Mouse (Mus musculus) gastrocnemius, postnatal 10 days (tissue): Measurements from ENCODE around the gene Tbc1d22a. TPM values are rescaled to one million over a fixed set of nuclear protein-coding genes. Genes with fewer than 3 reads are reported as not detected.

Experiments
- DNase-seq: peaks from one replicate; pipeline ENCODE4 v3.0.0; 2021; ENCODE audit warnings: mixed read lengths
- total RNA-seq, 2 experiments: library from RNA; stranded (reverse); gene quantifications; 2 replicates each; pipeline ENCODE4 v1.2.3; 2021

Gene Tbc1d22a
- total RNA-seq, 2 experiments from 2014 or later = 12.2 to 15.3 TPM

DNA sequence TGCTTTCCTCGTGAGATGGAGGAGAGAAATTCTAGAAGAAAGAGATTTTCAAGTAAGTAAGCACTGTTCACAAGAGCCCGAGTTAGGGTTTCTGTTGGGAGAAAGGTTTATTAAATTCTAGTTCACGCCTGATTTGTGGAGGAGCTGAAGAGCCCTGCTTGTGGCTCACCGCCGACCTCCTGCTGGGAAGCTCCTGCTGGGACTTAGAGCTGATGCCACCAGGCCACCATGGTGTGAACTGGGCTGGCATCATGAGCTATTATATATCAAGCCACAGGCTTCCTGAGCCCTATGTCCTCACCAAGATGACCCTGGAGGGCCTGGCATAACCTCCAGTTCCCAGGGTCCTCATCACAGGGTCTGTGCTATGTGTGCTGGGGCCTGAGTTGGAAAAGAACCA lies 235.0 kb downstream of the Tbc1d22a start:
- DNase-seq = no peak

DNA sequence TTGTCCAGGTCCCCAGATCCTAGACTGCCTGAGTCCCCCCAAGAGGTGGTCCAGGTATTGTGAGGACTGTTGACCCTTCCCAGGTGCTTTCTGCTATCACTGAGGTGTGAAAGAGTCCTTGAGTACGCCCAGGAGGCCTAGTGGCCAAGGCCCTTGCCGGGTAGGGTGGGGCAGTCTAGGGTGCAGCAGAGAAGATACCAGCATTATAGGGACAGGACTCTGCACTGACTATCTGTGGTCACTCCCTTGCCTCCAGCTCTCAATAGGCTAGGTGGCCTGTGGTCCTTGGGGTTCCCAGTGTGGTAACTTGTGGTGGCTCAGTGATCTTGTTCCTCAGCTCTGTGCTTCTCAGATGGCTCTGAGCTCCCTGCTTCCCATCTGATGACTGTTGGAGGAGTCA lies 235.5 kb downstream of the Tbc1d22a start:
- no peak for DNase-seq

DNA sequence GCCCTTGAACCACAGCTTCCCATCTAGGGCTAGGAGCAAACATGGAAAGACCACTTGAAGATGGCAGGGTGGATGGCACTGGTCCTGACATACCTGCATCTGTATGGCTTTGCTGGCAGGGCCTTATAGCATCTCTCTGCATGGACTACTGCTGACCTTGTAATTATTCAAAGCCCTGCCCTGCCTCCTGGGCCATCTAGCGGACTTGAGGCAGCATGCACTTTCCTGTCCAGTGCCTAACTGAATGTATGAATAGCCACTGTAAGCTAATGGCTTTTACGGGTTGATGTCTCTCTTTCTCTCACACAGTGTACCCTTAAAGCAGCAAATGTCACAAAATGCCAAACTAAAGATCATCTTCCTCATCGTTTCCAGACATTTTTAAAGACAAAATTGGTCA lies 245.2 kb downstream of the Tbc1d22a start:
- DNase-seq = no peak

DNA sequence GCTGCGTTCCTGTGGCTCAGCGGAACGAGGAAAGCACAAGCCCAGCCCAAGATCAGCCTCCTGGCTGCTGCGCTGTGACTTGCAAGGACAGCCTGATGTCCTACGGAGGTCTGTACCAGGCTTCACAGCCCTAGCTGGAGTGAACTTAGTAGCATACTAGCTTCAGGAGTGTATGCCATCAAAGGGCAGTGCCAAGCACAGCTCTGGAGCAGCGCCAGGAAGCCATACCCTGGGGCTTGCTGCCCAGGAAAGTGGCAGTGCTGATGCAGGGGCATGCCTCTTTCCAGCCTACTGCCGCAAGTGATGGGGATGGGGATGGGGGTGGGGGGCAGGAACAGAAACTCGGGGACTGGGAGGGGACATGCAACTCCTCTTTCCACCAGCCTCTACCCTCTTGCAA lies 248.4 kb downstream of the Tbc1d22a start:
- DNase-seq = no peak

DNA sequence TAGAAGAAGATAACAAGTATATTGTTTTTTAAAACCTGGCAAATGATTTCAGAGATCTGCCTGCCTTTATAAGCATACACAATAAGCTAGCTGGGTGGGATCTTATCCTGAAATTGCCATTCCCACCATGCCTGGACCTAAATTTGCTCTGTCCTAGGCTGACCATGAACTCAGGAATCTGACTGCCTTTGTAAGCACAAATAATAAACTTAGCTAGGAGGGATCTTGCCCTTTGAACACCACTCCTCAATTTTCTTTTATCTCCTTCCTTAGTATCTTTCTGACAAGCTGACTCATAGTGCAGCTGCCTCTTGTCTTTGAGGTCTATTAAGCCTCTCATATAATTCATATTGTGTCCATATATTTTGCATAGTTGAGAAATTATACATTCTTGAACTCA lies 253.8 kb downstream of the Tbc1d22a start:
- no peak for DNase-seq

DNA sequence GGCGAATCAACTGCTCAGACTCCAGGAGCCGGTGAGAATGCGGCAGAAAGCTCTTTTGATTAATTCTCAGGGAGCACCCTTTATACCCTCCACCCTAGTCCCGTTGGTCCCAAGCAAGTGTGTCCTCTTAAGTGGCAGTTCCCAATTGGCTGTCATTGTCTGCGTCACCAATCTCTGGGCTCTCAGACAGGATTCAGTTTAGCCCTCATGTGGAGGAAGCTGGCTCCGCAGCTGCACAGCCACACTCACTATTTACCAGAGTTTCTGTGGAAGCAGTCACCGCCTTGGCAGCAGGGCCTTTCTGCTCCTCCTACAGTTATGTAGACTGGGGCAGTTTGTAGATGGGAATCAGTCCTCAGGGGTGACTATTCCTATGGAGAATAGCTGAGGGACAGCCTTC lies 256.9 kb downstream of the Tbc1d22a start:
- no peak for DNase-seq

DNA sequence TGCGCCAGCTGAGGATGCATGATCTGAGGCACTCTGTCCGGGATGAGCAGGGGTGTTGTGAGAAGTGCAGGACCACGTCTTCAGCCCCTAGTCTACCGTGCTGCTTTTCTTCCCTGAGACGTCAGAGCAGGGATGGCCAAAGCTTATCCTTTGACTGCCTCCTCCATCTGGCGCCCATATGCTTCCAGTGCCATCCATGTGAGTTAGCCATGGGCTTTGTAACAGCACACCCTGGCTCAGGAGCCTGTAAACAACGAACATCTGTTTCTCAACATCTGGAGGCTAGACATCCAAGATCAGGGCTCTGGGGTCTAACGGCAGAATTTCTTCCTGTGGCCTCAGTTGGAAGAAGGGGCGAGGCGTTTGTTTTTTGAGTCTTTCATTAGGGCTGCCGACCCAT lies 259.2 kb downstream of the Tbc1d22a start:
- DNase-seq = no peak

DNA sequence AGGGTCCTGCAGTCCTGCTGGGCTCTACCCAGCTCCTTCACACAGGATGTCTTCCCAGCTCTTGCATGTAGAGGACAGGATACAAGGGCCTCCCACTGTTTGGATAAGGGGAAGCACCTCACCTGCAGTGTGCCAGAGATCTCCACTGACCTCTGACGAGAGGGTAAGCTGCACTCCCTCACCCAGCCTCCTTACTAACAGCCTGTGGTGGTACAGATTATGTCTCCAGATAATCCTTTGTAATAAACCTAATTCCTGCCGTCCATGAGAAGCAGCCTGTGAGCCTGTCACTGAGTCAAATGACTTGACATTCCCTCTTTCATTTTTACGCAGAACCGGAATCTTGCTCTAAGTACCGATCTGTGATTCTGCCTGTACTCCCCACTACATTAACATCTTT lies 260.7 kb downstream of the Tbc1d22a start:
- no peak for DNase-seq

DNA sequence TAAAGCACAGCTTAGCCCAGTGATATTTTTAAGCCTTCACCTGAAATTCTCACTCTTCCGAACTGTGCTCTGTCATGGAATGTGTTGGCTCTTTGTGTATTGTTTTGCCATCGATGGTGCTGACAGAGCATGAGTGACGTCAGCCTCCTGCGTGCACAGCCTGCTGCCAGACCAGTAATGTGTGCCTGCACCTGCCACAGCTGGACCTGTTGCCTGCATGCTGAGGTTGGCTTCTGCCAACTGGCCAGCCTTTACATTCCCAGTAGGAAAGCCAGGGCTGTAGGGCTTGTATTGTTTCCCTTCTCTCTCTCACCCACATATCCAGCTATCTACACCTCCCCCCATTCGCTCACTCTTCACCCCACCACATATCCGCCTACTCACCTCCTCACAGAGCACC lies 262.2 kb downstream of the Tbc1d22a start:
- DNase-seq = no peak

DNA sequence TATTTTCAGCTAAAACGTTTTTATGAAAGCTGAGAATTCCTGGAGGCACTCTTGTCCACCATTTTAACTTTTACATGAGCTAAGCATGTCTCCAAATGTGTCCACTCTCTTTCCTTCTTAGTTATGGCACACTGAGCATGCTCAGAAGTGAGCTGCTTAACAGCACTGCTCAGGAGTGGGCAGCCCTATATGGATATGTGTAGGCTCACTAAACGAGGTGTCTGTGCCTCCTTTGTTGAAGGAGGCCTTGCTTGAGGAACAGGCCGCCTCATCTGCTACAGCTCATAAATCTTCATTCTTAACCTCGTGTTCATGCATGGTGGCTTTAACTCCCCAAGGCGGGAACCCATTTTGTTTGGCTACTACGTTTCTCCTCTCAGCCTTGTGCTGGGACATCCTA lies 262.8 kb downstream of the Tbc1d22a start:
- DNase-seq = no peak

DNA sequence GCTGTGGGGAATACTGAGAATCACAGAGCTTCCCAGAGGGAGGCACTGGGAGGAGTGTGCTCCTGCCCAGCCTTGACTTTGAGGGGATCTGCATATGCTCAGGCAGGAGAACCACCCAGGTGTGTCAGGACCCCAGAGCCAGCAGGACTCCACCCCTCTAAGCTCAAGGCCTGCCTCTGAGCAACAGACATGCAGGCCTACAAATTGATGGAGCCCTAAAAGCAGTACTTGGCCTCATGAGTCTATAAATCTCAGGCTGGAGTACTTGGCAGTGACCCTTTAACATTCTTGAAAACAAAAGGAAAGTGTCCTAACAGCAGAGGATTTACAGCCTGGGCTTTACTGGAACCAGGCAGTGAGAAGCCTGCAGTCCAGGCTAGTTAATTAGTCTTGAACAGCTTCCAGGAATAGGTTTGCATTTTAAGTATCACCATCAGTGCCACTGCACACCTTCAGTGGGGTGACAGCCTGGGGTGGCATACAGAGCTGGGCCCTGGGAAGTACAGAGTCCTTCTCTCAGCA lies 263.3 kb downstream of the Tbc1d22a start:
- no peak for DNase-seq

DNA sequence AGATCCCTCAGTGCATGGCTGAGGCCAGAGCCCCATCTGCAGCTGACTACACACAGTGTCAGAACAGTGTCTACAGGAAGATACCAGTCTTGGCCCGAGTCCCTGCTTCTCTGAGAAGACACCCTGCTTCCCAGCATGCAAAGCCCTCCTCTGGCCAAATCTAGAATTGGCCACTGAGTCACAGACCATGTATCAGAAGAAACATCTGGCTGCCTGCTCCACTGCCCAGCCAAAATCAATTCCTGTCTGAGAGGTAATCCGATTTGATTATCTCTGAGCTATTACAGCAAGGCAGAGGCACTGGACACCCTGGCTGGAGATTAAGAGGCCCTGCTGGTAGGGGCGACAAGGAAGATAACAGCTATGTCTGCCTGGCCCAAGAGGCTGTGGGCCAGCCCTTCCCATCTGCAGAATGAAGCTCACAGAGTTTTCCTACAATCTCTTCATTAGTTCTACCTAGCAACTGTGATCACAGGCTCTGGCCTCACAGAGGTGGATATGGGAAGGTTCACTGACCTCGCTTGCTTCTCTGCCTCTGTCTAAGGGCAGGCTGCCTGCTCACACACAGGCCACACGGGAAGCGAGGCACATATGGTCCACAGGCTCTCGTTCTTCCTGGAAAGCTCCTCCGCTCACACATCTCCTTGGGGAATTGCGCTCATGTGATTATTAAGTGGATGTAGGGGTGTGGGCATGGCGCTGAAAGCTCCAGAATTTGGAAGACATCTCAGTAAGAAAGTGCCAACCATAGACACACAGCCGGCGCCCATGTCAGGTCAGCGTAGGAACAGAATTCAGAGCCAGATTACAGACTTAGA lies 264.6 kb downstream of the Tbc1d22a start:
- no peak for DNase-seq

DNA sequence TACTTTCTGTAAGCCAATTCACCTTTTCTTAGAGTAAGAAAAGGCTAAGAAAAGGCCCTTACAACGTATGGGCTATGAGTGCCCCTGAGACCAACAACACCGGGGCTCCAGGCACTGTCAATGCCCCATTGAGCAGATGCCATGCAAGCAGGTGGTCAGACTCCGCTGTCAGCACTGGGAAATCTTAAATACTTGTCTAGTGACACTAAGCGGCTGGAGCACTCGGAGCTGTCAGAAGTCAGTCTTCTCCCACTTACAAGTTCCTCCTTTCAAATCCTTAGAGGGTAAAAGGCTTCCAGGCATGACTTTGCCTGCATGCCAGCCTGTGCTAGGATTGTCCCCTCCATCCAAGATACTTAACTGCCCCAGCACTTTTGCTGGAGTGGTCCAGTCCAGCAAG lies 268.1 kb downstream of the Tbc1d22a start:
- DNase-seq = no peak

DNA sequence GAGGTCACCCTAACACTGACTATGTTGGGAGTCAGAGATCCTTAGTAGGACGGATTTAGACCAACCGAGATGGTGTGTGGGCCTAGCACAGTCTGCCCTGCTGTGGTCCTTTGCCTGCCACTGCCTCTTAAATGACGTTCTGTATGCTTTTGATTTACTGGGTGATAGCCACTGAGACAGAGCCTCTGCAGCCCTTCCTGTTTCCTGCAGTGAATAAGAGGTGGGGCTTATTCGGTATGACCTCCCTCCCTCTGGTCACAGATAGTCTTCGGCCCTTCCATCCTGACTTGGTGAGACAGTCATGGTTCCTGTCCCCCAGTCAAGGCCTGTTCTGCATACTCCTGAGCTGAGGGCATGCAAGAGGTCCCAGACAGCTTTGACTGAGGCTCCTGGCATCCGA lies 271.6 kb downstream of the Tbc1d22a start:
- DNase-seq = no peak

DNA sequence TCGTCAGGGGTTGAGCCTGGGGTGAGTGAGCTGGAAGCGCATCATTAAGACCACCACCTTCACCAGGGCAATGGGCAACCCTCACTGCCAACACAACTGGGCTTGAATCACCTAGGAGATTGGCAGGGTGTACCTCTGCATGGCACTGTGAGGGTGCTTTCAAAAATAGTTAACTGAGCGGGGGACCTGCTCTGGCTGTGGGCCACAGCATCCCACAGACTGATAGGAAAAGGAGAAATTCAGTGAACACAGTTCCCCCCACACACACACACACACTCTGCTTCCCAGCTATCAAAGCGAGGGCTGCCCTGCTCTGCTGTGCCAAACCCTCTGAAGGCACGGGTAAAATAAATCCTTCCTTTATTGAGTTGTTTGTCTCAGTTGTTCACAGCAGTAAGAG lies 273.1 kb downstream of the Tbc1d22a start:
- no peak for DNase-seq

DNA sequence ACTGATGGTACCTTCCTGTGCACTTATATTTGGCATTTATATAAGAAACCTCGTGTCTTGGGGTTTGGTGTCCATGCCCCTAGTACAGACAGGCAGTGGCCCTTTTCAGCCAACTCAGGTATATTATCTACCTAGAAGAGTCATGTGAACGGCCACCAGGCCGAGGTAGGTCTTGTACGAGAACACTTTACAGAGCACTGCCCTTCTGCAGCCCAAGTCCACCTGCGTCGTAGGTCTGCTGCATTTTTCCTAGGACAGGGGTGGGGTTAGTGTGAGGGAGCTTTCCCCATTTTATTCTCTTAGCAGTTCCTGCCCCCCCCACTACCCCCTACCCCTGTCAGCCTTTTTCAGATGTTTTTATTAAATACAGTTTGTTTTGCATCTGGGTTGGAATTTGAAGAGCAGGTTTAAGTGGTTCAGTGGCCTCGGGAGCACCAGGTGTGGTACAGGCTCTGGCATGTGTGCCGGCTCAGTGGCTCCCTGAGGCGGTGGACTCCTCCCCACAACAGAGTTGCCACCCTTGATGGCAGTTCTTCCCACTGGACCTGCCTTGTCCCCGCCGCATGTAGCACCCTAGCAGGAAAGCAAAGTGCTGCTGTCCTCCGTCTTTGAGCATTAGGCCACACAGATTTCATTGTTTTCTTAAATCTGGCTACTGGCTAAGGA lies 277.3 kb downstream of the Tbc1d22a start:
- DNase-seq = no peak

DNA sequence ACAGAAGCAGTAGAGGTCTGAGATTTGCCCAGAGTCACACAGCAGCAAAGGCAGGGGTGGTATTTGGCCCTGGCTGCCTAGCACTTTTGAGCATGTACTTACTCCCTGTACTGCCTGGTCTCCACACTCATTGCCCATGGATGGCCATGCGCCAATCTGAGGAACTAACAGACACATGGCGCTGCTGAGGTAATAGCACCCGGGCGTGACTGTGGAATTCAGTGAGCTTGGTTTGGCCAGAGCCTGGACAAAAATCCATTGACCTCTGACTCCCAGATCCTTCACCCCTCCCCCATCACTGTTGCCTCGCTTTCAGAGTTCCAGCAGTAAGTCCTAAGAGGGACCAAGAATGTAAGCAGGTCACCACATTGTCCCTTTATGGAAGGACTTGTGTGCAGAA lies 278.4 kb downstream of the Tbc1d22a start:
- DNase-seq = no peak

DNA sequence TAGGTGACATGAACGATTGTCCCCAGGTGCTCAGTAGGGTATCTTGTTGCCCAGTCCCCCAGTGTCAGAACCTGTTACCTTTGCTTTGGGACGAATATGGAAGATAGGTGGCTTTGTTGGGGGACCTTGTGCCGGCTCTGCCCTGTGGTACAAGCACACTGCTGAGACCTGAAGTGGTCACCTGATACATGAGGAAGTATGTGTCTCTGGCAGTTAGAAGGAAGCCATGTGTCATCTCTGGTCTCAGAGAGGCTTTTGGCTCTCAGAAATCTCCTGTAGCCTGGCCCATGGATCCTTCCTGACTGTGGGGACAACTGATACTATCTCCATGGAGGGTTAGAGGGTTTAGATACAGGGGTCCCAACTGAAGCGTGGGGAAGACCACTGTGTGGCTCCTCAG lies 281.9 kb downstream of the Tbc1d22a start:
- no peak for DNase-seq

DNA sequence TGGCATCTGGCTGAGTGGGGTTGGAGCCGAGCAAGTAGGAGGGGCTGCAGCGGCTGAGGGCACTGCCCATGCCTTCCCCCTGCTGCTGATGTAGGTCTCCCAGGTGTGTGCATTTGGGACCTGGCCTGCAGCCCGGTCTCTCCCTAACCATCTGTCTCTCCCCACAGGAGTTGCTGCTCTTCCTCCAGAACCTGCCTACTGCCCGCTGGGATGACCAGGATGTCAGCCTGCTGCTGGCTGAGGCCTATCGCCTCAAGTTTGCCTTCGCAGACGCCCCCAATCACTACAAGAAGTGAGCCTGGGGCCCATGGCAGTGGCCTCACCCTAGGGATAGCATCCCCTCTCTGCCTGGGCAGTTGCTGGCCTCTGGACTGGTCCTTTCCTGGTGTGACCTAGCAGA lies 282.4 kb downstream of the Tbc1d22a start:
- DNase-seq = no peak

DNA sequence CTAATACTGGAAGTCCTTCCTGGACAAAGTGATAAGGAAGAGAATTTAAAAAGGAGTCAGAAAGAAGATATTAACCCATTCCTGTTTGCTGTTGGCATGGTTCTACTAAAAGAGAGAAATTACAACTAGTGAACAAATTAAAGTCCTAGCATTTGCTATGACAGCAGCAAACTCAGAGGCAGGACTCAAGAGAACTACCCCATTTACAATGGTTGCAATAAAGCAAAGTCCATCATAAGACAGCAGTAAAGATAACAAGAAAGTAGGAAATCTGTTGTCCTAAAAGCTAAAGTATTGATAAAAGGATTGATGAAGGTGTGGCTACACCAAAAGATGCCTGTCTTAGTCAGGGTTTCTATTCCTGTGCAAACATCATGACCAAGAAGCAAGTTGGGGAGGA lies 286.3 kb downstream of the Tbc1d22a start:
- no peak for DNase-seq

DNA sequence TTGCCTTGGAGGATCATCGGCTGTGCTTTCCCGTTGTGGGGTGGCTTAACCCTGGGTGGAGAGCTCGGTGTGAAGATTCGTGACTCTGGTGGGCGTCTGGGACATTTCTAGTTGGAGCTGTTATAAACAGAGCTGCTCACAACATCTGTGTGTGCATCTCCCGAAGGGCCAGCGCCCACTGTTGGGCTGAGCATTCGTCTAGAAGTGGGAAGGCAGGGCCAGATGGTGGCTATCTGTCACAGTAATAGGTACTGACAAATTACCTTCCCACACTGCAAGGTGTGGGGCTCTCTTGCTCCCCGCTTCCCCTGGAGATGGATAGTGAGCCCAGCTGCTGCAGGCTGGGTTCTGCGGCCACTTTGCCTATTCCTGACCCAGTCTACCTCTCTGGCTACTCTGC lies 289.2 kb downstream of the Tbc1d22a start:
- DNase-seq = no peak

DNA sequence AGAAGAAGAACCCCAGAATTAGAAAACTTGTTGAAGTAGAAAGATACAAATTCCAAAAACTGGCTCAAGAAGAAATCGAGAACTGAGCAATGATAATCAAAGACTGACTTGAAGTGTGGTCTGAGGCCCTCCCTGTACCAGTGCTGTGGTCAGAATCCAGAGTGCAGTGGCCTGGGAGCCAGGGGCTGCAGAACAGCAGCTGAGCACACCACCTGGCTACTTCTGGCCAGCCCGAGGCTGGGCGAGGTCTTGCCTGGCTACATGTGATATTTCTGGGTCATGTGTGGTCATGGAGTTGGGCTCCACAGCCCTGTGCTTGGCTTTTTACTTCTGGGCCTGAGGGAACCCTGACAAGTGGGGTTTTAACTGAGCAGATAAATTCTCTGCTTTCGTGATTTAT lies 292.4 kb downstream of the Tbc1d22a start:
- DNase-seq = no peak

DNA sequence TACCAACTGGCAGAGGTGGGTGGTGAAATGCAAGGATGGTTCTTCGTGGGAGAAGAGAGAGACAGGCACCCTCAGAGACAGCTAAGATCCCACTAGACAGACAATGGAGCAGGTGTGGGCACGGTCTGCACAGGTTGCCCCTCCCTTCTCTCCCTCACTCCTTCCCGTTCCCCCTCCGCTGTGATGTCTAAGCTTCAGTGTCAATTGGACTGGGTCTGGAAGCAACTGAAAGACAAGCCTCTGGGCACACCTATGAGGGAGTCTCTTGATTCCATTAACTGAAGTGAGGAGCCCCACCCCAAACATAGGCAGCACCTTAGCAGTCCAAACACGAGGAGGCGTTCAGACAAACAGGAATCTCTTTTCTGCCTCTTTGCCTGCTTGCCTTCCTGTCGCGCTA lies 293.3 kb downstream of the Tbc1d22a start:
- no peak for DNase-seq
